Mouse (Mus musculus) kidney, adult 2 months (tissue): Measurements from ENCODE around the gene Tmem229b.

ENCODE experiments used
- CTCF ChIP-seq: fragments of 200-500 bp; conservative IDR thresholded peaks from 2 replicates; pipeline ENCODE4 v1.5.1; 2011; ENCODE audit warnings: low read depth, mild to moderate bottlenecking, control low read depth, low read length, moderate library complexity, mixed read lengths; ENCODE audit not compliant: insufficient read depth, insufficient read length
- POLR2A ChIP-seq: fragments of 200-500 bp; IDR thresholded peaks from one replicate; pipeline ENCODE4 v1.6.1; 2011; ENCODE audit warnings: low read depth, low read length, control low read depth

DNA sequence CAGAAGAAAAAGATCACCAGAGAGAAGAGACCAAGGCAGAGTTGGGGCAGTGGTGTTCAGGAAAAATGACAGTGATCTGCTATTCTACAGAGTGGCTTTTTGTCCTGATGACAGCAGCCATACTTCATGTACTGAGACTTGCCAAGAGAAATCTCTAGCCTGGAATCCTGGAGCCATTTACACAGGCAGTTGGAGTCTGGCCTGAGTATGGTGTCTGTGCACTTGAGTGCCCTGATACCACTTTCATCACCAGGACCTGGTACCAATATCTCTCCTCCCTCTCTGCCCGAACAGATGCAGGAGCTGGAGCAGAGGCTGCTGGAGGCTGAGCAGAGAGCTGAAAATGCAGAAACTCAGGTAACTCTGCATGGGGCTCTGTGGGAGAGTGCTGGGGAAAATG is 41.5 kb upstream of the Tmem229b start:
- TF ChIP-seq CTCF (no peak), POLR2A (no peak)
